Mouse (Mus musculus) liver, embryonic 13.5 days (tissue): ENCODE measurements at regions not wholly inside any gene's neighbourhood (a gene's known extent, or its start where the extent isn't known, plus 50 kb on each side); places are given as distances from the start of the nearest gene placed in this dataset.

Experiments
- ATAC-seq: fragments of 200-750 bp; cut with Nextera tagmentation; 2 replicates; pipeline ENCODE4 v1.8.0; 2017; ENCODE audit warnings: low read depth, mild to moderate bottlenecking, moderate number of reproducible peaks, moderate library complexity
- DNase-seq: peaks from one replicate; pipeline ENCODE4 v3.0.0; 2022
- H3K27ac ChIP-seq: fragments of 300-500 bp; sonication (generic); 2 replicates; pipeline ENCODE4 v1.5.1; 2015; ENCODE audit warnings: moderate library complexity, mild to moderate bottlenecking, inconsistent platforms
- H3K27me3 ChIP-seq: fragments of 300-500 bp; sonication (generic); 2 replicates; pipeline ENCODE4 v1.6.1; 2015; ENCODE audit warnings: mild to moderate bottlenecking, inconsistent platforms
- H3K36me3 ChIP-seq: fragments of 300-500 bp; sonication (generic); 2 replicates; pipeline ENCODE4 v1.6.1; 2015; ENCODE audit warnings: mild to moderate bottlenecking, inconsistent platforms
- H3K4me1 ChIP-seq: fragments of 300-500 bp; sonication (generic); replicated peaks from 2 replicates; pipeline ENCODE4 v1.6.1; 2015; ENCODE audit warnings: inconsistent platforms
- H3K4me2 ChIP-seq: fragments of 300-500 bp; sonication (generic); 2 replicates; pipeline ENCODE4 v1.6.1; 2015; ENCODE audit warnings: inconsistent platforms, mild to moderate bottlenecking, moderate library complexity
- H3K4me3 ChIP-seq: fragments of 300-500 bp; sonication (generic); replicated peaks from 2 replicates; pipeline ENCODE4 v1.5.1; 2015; ENCODE audit warnings: mild to moderate bottlenecking, inconsistent platforms
- H3K9ac ChIP-seq: fragments of 300-500 bp; sonication (generic); 2 replicates; pipeline ENCODE4 v1.6.1; 2015; ENCODE audit warnings: mild to moderate bottlenecking, inconsistent platforms
- H3K9me3 ChIP-seq: fragments of 300-500 bp; sonication (generic); replicated peaks from 2 replicates; pipeline ENCODE4 v1.6.1; 2016; ENCODE audit warnings: inconsistent platforms
- WGBS: fragments of 180-500 bp; shearing (Covaris S2); methylation state at CpG from one replicate; pipeline ENCODE4 v1.1.7; 2015; ENCODE audit not compliant: insufficient replicate concordance; 5-methylcytosine and 5-hydroxymethylcytosine counted together

GRCm38 (mm10) chr19:32940806-32941205, 183.5 kb downstream of the Pten start:
- no peak for DNase-seq
- Histone ChIP-seq H3K27me3 (no peaks in the 10 kb centered on the region), H3K27ac (no peak overlapping the region), H3K9me3 (no peaks in the 10 kb centered on the region), H3K4me2 (no peak overlapping the region), H3K9ac (no peak overlapping the region), H3K4me1 (no peaks in the 10 kb centered on the region), H3K4me3 (no peak overlapping the region), H3K36me3 (no peaks in the 10 kb centered on the region)
- no peak for ATAC-seq
- 67% methylated on average over 6 of the region's 6 CpGs for WGBS

GRCm38 (mm10) chr19:32943594-32944230, 186.4 kb downstream of the Pten start:
- H3K9ac ChIP-seq, result no peak overlapping the region
- no peak overlapping the region for H3K4me3 ChIP-seq
- no peak for ATAC-seq
- H3K27me3 ChIP-seq, result no peaks in the 10 kb centered on the region
- H3K36me3 ChIP-seq, result no peaks in the 10 kb centered on the region
- no peaks in the 10 kb centered on the region for H3K4me1 ChIP-seq
- no peak overlapping the region for H3K4me2 ChIP-seq
- 66% methylated on average over 2 of the region's 2 CpGs for WGBS
- no peak overlapping the region for H3K27ac ChIP-seq
- H3K9me3 ChIP-seq, result no peaks in the 10 kb centered on the region
- DNase-seq, result no peak

- Histone ChIP-seq H3K27me3 (0 out of 2 replicates have a peak, but pooled peaks cover 3% of the 10 kb centered on the region), H3K4me3 (no peak overlapping the region), H3K36me3 (no peaks in the 10 kb centered on the region), H3K4me2 (no peak overlapping the region), H3K9me3 (no peaks in the 10 kb centered on the region), H3K27ac (no peak overlapping the region), H3K9ac (no peak overlapping the region), H3K4me1 (no peaks in the 10 kb centered on the region)
- ATAC-seq (no peak), DNase-seq (no peak)
- WGBS, result 53% methylated on average over 12 of the region's 12 CpGs
Observed at GRCm38 (mm10) chr19:32947081-32947855, 190.0 kb downstream of the Pten start.

GRCm38 (mm10) chr19:32950252-32950651, 193.0 kb downstream of the Pten start:
- H3K27ac ChIP-seq, result no peak overlapping the region
- DNase-seq (no peak), ATAC-seq (no peak)
- H3K27me3 ChIP-seq, result 0 out of 2 replicates have a peak, but pooled peaks cover 3% of the 10 kb centered on the region
- H3K4me3 ChIP-seq, result no peak overlapping the region
- H3K4me2 ChIP-seq, result no peak overlapping the region
- no peaks in the 10 kb centered on the region for H3K36me3 ChIP-seq
- no peaks in the 10 kb centered on the region for H3K9me3 ChIP-seq
- H3K4me1 ChIP-seq, result 0 out of 2 replicates have a peak, but pooled peaks cover 5% of the 10 kb centered on the region
- WGBS, result 51% methylated on average over 3 of the region's 3 CpGs
- no peak overlapping the region for H3K9ac ChIP-seq

GRCm38 (mm10) chr19:32950794-32951193, 193.5 kb downstream of the Pten start:
- no peak overlapping the region for H3K4me3 ChIP-seq
- 13% methylated on average over 1 of the region's 1 CpGs for WGBS
- no peak overlapping the region for H3K27ac ChIP-seq
- H3K4me1 ChIP-seq, result peaks cover 7% of the 10 kb centered on the region
- no peak overlapping the region for H3K4me2 ChIP-seq
- ATAC-seq (no peak), DNase-seq (no peak)
- H3K9ac ChIP-seq, result no peak overlapping the region
- no peaks in the 10 kb centered on the region for H3K36me3 ChIP-seq
- H3K27me3 ChIP-seq, result 0 out of 2 replicates have a peak, but pooled peaks cover 3% of the 10 kb centered on the region
- no peaks in the 10 kb centered on the region for H3K9me3 ChIP-seq

- Histone ChIP-seq H3K9ac (no peak overlapping the region), H3K4me1 (peaks cover 23% of the 10 kb centered on the region), H3K4me2 (no peak overlapping the region), H3K4me3 (no peak overlapping the region), H3K27ac (no peak overlapping the region), H3K36me3 (no peaks in the 10 kb centered on the region), H3K9me3 (no peaks in the 10 kb centered on the region), H3K27me3 (0 out of 2 replicates have a peak, but pooled peaks cover 3% of the 10 kb centered on the region)
- DNase-seq, result no peak
- ATAC-seq, result no peak
- WGBS, result 71% methylated on average over 4 of the region's 4 CpGs
Observed at GRCm38 (mm10) chr19:32952425-32952824, 195.1 kb downstream of the Pten start.

GRCm38 (mm10) chr19:32952928-32953687, 195.8 kb downstream of the Pten start:
- 24% methylated on average over 11 of the region's 11 CpGs for WGBS
- no peak overlapping the region for H3K27ac ChIP-seq
- H3K9ac ChIP-seq, result no peak overlapping the region

GRCm38 (mm10) chr19:32954001-32954605, 196.8 kb downstream of the Pten start:
- Histone ChIP-seq H3K4me3 (no peak overlapping the region), H3K27me3 (0 out of 2 replicates have a peak, but pooled peaks cover 3% of the 10 kb centered on the region), H3K36me3 (no peaks in the 10 kb centered on the region), H3K4me1 (peaks cover 23% of the 10 kb centered on the region), H3K4me2 (no peak overlapping the region), H3K9ac (no peak overlapping the region), H3K27ac (no peak overlapping the region), H3K9me3 (no peaks in the 10 kb centered on the region)
- 30% methylated on average over 4 of the region's 4 CpGs for WGBS
- ATAC-seq (no peak), DNase-seq (no peak)

More at GRCm38 (mm10) chr19:32952928-32953687, 195.8 kb downstream of the Pten start:
- 0 out of 2 replicates have a peak, but pooled peaks cover 3% of the 10 kb centered on the region for H3K27me3 ChIP-seq
- no peaks in the 10 kb centered on the region for H3K36me3 ChIP-seq
- ATAC-seq (no peak), DNase-seq (no peak)
- H3K9me3 ChIP-seq, result no peaks in the 10 kb centered on the region
- H3K4me3 ChIP-seq, result no peak overlapping the region
- H3K4me2 ChIP-seq, result no peak overlapping the region
- H3K4me1 ChIP-seq, result peaks cover 23% of the 10 kb centered on the region

GRCm38 (mm10) chr19:32954942-32955341, 197.6 kb downstream of the Pten start:
- no peak for ATAC-seq
- Histone ChIP-seq H3K36me3 (no peaks in the 10 kb centered on the region), H3K9me3 (no peaks in the 10 kb centered on the region)

GRCm38 (mm10) chr19:32956143-32956915, 199.0 kb downstream of the Pten start:
- H3K27me3 ChIP-seq, result no peaks in the 10 kb centered on the region
- H3K4me2 ChIP-seq, result peak overlapping the region; percentile 61
- peaks cover 37% of the 10 kb centered on the region for H3K4me1 ChIP-seq
- H3K27ac ChIP-seq, result no peak overlapping the region
- peak overlapping the region; percentile 39 for H3K4me3 ChIP-seq
- 5% methylated on average over 9 of the region's 9 CpGs for WGBS
- H3K36me3 ChIP-seq, result no peaks in the 10 kb centered on the region
- peak overlapping the region; percentile 39 for H3K9ac ChIP-seq
- DNase-seq (no peak), ATAC-seq (no peak)
- no peaks in the 10 kb centered on the region for H3K9me3 ChIP-seq

More at GRCm38 (mm10) chr19:32954942-32955341, 197.6 kb downstream of the Pten start:
- no peak overlapping the region for H3K27ac ChIP-seq
- WGBS, result 75% methylated on average over 3 of the region's 3 CpGs
- H3K9ac ChIP-seq, result no peak overlapping the region
- H3K4me3 ChIP-seq, result no peak overlapping the region
- DNase-seq, result no peak
- H3K27me3 ChIP-seq, result 0 out of 2 replicates have a peak, but pooled peaks cover 3% of the 10 kb centered on the region
- H3K4me1 ChIP-seq, result peaks cover 28% of the 10 kb centered on the region
- no peak overlapping the region for H3K4me2 ChIP-seq
